Mouse (Mus musculus) liver (tissue): ENCODE measurements around the gene Lctl.
A peak's percentile ranks its signal among the peaks of the same experiment; 100 is the strongest.
"Not testable (repeated sequence)": the region's sequence is repeated elsewhere in the genome, so short reads cannot be mapped to it uniquely, and the experiment has no call there.

Experiments
- DNase-seq: peaks from one replicate; pipeline ENCODE4 v3.0.0-alpha.2; 2020; ENCODE audit warnings: mixed read lengths

Lctl gene

DNA sequence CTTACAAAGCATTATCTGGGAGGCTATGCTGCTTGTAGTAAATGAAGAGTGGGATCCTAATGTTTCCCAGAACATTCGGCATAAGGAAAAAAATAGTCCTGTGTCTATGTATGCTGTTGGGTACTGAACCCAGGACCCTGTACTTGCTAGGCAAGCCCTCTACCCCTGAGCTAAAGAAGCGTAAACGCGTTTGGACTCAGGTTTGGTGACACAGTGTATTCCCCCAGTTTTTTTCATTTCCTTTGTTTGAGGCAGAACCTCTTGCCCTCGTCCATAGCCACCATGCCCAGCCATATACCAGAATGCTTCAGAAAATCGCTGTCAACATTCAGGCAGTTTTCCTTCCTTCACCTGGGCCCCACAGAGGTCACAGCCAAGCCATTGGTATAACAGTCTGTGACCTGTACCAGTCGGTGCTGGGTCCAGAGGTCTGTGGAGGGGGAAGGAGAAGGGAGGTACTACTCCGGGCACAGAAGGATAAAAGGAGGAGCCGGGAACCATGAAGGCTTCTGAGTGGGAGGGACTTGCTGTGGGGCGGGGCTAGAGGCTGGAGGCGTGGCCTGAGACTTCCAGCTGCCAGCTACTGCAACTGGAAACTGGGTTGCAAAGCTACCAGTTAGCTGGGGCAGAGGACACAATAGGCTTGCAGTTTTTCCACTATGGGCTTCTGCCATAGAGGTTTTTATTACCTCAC lies 3.8 kb downstream of the Lctl start:
- DNase-seq, result peak; percentile 82

GRCm38 (mm10) chr9:64122601-64123000 lies 5.7 kb downstream of the Lctl start:
- no peak for DNase-seq

GRCm38 (mm10) chr9:64124846-64125245 lies 7.9 kb downstream of the Lctl start:
- DNase-seq, result not testable (repeated sequence)

DNA sequence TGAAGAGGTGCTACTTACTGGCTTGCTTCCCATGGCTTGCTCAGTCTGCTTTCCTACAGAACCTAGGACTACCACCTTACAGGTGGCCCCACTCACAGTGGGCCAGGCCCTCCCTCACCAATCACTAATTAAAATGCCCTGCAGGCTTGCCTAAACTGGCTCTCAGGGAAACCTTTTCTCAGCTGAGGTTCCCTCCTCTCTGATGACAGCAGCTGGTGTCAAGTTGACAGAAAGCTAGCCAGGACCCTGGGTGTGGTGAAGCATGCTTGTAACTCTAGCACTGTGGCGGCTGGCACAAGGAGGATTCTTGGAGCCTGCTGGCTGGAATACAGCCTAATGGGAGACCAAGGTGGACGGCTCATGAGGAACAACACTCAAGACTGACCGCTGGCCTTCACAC lies 8.4 kb downstream of the Lctl start:
- no peak for DNase-seq

DNA sequence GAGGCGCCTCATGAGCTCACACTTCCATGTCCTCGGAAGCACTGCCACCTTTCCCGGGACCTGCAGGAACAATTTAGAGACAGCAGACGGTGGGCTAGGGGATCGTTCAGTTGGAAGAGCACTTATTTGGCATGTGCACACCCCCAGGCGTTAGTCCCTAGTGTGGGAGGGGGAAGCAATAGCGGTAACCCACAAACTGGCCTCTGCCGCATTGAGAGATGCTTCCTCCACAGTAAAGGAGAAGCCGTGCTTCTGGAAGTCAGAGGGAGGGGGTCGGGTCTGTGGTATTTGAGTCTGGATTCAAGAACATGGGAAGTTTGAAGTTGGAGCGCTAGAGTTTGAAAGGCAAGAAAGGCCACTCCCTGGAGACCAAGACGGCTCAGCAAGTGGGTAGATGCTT lies 9.2 kb downstream of the Lctl start:
- DNase-seq, result no peak

- no peak for DNase-seq
These were observed 14.7 kb downstream of the Lctl start for GRCm38 (mm10) chr9:64131623-64132022.

GRCm38 (mm10) chr9:64138896-64139295 lies 21.9 kb downstream of the Lctl start:
- DNase-seq, result peak; percentile 45

DNA sequence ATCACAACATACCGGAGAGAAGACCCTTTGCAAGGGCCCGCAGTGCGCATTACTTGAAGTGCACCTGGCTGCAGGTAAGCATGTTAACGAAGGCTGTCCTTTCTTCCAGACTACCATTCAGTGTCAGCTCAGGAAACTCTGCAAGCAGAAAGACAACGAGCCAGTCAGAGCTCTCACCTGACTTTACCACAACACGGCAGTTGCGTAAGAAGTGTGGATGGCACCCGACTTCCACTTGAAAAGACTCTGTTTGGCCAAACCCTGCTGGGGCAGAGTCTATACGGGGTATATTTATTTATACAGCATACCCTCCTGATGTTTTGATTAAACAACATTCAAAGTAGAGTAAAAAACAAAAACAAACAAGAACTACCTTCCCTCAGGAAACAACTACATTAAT lies 22.9 kb downstream of the Lctl start:
- no peak for DNase-seq

GRCm38 (mm10) chr9:64156641-64157040 lies 39.7 kb downstream of the Lctl start:
- DNase-seq, result no peak

DNA sequence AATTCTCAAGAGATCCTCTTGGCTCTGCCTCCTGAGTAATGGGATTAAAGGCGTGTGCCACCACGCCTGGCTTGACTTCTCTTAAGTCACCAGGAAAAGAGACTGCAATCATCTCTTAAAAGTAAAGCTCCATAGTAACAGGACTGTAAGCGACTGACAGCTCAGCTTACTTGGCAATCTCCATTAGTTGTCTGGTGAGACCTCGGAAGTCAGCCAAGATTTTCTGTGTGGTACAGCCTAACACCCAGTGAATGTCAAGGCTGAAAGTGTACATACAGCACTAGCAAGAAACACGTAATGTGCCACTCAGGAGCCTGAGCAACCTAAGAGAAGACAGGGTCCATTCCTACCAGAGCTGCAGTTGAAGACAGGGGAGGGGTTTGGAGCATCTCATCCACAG lies 43.5 kb downstream of the Lctl start:
- DNase-seq, result no peak

GRCm38 (mm10) chr9:64169967-64170366 lies 53.0 kb downstream of the Lctl start:
- DNase-seq, result not testable (repeated sequence)

- no peak for DNase-seq
These were observed 55.3 kb downstream of the Lctl start for GRCm38 (mm10) chr9:64172145-64172815.

DNA sequence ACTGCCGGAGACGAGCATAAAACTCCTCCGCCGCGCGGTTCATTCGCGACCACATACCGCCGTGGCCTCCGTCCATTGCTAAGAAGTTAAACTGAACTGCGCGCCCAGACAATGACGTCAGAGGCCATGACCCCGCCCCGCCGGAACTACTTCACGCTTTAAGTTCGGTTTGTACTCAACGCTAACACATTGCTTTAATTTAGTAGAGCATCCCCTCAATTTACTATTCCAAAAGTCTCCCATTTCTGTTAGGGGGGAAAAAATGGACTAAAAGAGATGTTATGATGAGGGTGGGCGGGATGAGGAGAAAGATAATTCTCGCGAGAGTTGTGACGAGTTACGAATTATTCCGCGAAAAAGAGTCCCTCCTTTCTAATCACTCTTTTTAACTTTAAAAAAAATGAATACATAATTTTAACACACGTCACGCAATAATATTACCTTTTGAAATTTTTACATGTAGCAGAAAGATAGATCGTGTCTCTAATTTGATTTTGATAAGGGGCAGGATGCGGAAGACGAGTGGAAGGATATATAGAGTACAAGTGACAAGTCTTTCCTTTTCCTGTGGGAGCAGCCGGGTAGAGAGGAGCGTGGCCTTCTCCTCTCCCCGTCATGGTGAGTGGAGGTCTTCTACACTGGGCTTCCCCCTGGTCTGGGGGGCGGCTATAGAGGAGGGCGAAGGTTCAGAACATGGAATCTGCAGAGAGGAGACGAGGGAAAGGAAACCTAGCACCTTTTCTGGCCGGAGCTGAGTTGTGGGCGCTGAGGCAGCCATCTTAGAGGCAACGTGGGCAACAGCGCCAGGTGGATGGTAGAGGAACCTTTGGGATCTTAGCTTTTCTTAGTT lies 56.1 kb downstream of the Lctl start, which contains the start of the genes Zwilch and Rpl4:
TSS of gene Zwilch (minus strand) at position 289 of the 850 bp plus-strand sequence.
TSS of gene Rpl4 (plus strand) at position 560 of the 850 bp plus-strand sequence.
- peak; percentile 86 for DNase-seq

- DNase-seq, result no peak
These were observed 56.8 kb downstream of the Lctl start for GRCm38 (mm10) chr9:64173666-64174220.

- no peak for DNase-seq
These were observed 57.4 kb downstream of the Lctl start for GRCm38 (mm10) chr9:64174341-64174740.

GRCm38 (mm10) chr9:64174766-64175165 lies 57.8 kb downstream of the Lctl start:
- no peak for DNase-seq

GRCm38 (mm10) chr9:64175378-64175777 lies 58.4 kb downstream of the Lctl start:
- no peak for DNase-seq

- DNase-seq, result peak; percentile 11
These were observed 61.6 kb downstream of the Lctl start for GRCm38 (mm10) chr9:64178610-64178973.

- DNase-seq, result peak; percentile 88
These were observed 62.2 kb downstream of the Lctl start, which contains the start of gene Snapc5 for GRCm38 (mm10) chr9:64178974-64179646. Gene Snapc5, plus strand, starts transcription at chr9:64179274.

GRCm38 (mm10) chr9:64183295-64183694 lies 66.3 kb downstream of the Lctl start:
- not testable (repeated sequence) for DNase-seq

- no peak for DNase-seq
These were observed 67.4 kb downstream of the Lctl start for GRCm38 (mm10) chr9:64184166-64184840.
